Comparison of ENCODE assay signal across 9 mouse cellular contexts in genomic region chr19:40637091-40637490, GRCm38 (mm10). TPM values are rescaled to one million over a fixed set of nuclear protein-coding genes. Genes with fewer than 3 reads are reported as not detected.
DNase-seq lines count a peak whose midpoint lies in the region; ATAC-seq and TF ChIP-seq lines count a peak whose summit lies in the region.
"Had no signal": no experiment of that assay in that cellular context is flagged by ENCODE, and none has a peak within 500 bp of the region (broad histone marks: within the 10 kb centered on the region; RNA-seq: fewer than 3 reads in every experiment).

No protein-coding gene starts in this region.

- WGBS in kidney, embryonic 14.5 days, result 53% methylated on average over 4 of the region's 4 CpGs
- WGBS in heart, embryonic 14.5 days, result 28% methylated on average over 4 of the region's 4 CpGs
- 47% methylated on average over 4 of the region's 4 CpGs for WGBS in liver, adult 2 months
- WGBS in stomach, embryonic 15.5 days, result 40% methylated on average over 4 of the region's 4 CpGs

- H3K4me2 ChIP-seq in kidney, embryonic 14.5 days (replicated peaks; ENCODE audit: low read depth, low read length), result no peak overlapping the region
- no peak overlapping the region for H3K4me2 ChIP-seq in heart, embryonic 14.5 days (ENCODE audit: low read length)
- H3K4me2 ChIP-seq in stomach, embryonic 15.5 days, result no peak overlapping the region

- no peak for ATAC-seq in kidney, embryonic 14.5 days (ENCODE audit: low FRiP score, low TSS enrichment)
- ATAC-seq in heart, embryonic 14.5 days (ENCODE audit: insufficient number of reproducible peaks, insufficient read depth, low FRiP score, low read depth), result peak; percentile 66; the same call in 1 of the 2 replicates
- ATAC-seq in stomach, embryonic 15.5 days (ENCODE audit: insufficient read depth, low FRiP score, low read depth), result no peak

- no peak overlapping the region for H3K9ac ChIP-seq in kidney, embryonic 14.5 days (ENCODE audit: low read depth, low read length)
- no peak overlapping the region for H3K9ac ChIP-seq in heart, embryonic 14.5 days (ENCODE audit: low read length)
- no peak overlapping the region for H3K9ac ChIP-seq in liver, adult 2 months (ENCODE audit: low read depth, low read length)
- H3K9ac ChIP-seq in stomach, embryonic 15.5 days, result no peak overlapping the region

- no peaks in the 10 kb centered on the region for H3K36me3 ChIP-seq in kidney, embryonic 14.5 days (ENCODE audit: control insufficient read depth, insufficient read depth, low read length)
- H3K36me3 ChIP-seq in heart, embryonic 14.5 days (ENCODE audit: control insufficient read depth, insufficient read depth, low read length), result no peaks in the 10 kb centered on the region
- H3K36me3 ChIP-seq in liver, adult 2 months (ENCODE audit: control insufficient read depth, insufficient read depth, low read length), result no peaks in the 10 kb centered on the region
- no peaks in the 10 kb centered on the region for H3K36me3 ChIP-seq in stomach, embryonic 15.5 days

- H3K27me3 ChIP-seq in kidney, embryonic 14.5 days (ENCODE audit: control insufficient read depth, insufficient read depth, low read length), result no peaks in the 10 kb centered on the region
- H3K27me3 ChIP-seq in heart, embryonic 14.5 days (ENCODE audit: control insufficient read depth, insufficient read depth, low read length), result no peaks in the 10 kb centered on the region
- H3K27me3 ChIP-seq in liver, adult 2 months (ENCODE audit: control insufficient read depth, insufficient read depth, low read length), result no peaks in the 10 kb centered on the region
- no peaks in the 10 kb centered on the region for H3K27me3 ChIP-seq in stomach, embryonic 15.5 days (replicated peaks)

- no peak for TF ChIP-seq CTCF in liver, adult 2 months (IDR thresholded peaks at IDR 0.05; ENCODE audit: low read depth, low read length)

- no peak for TF ChIP-seq POLR2A in liver, adult 2 months (IDR thresholded peaks at IDR 0.05; ENCODE audit: extremely low read depth, insufficient read depth, low read length)

- H3K4me1 ChIP-seq in kidney, embryonic 14.5 days (ENCODE audit: control insufficient read depth, insufficient read depth, low read length), result no peaks in the 10 kb centered on the region
- H3K4me1 ChIP-seq in heart, embryonic 14.5 days (ENCODE audit: control insufficient read depth in 2 of 2, insufficient read depth in 2 of 2, low read length in 2 of 2), result no peaks in the 10 kb centered on the region
- no peaks in the 10 kb centered on the region for H3K4me1 ChIP-seq in liver, adult 2 months (ENCODE audit: control insufficient read depth, insufficient read depth, low read length)
- H3K4me1 ChIP-seq in stomach, embryonic 15.5 days, result no peaks in the 10 kb centered on the region

- H3K9me3 ChIP-seq in kidney, embryonic 14.5 days (ENCODE audit: control insufficient read depth, low read length), result 0 out of 2 replicates have a peak, but pooled peaks cover 2% of the 10 kb centered on the region
- H3K9me3 ChIP-seq in heart, embryonic 14.5 days (ENCODE audit: control insufficient read depth, low read length), result no peaks in the 10 kb centered on the region
- no peaks in the 10 kb centered on the region for H3K9me3 ChIP-seq in stomach, embryonic 15.5 days

- H3K27ac ChIP-seq in kidney, embryonic 14.5 days (ENCODE audit: low read depth, low read length), result no peak overlapping the region; the same call in 1 of the 2 replicates
- peak overlapping the region in 1 of 2 experiments; percentile 53; a peak in 2 of 4 replicates for H3K27ac ChIP-seq in heart, embryonic 14.5 days (replicated peaks in 1 of 2; ENCODE audit: control insufficient read depth in 1 of 2, insufficient read depth in 1 of 2, low read depth in 2 of 2, low read length in 2 of 2)
- 0 out of 2 replicates have a peak overlapping the region, but pooled peaks have one; percentile 44 for H3K27ac ChIP-seq in liver, adult 2 months (replicated peaks; ENCODE audit: insufficient read depth, low read depth, low read length)
- 0 out of 2 replicates have a peak overlapping the region, but pooled peaks have one; percentile 40 for H3K27ac ChIP-seq in stomach, embryonic 15.5 days

- no peak overlapping the region for H3K4me3 ChIP-seq in kidney, embryonic 14.5 days (ENCODE audit: low read length)
- H3K4me3 ChIP-seq in heart, embryonic 14.5 days (ENCODE audit: control insufficient read depth in 1 of 2, insufficient read depth in 1 of 2, low read depth in 1 of 2, low read length in 2 of 2), result no peak overlapping the region
- H3K4me3 ChIP-seq in liver, adult 2 months (ENCODE audit: insufficient read depth, low read depth, low read length), result no peak overlapping the region
- H3K4me3 ChIP-seq in stomach, embryonic 15.5 days (replicated peaks), result no peak overlapping the region

- intact Hi-C loops in left cerebral cortex, postnatal 4 days (cut with DNase I), result no loop called here

- H3K79me2 ChIP-seq in liver, adult 2 months (ENCODE audit: control insufficient read depth, insufficient read depth, low read length), result no peaks in the 10 kb centered on the region

- peak; percentile 65 for DNase-seq in kidney, adult 11 months
- no peak for DNase-seq in liver, adult 2 months (ENCODE audit: extremely low read depth, low read depth, low spot score)
- no peak for DNase-seq in right cerebral cortex, postnatal 4 days
- no peak for DNase-seq in left cerebral cortex, postnatal 4 days
- no peak for DNase-seq in urinary bladder, adult 2 months (ENCODE audit: low spot score)
- DNase-seq: cerebellum, adult 2 months had no signal

RNA-seq across cellular contexts. Expression of gene Entpd1, which starts 24.9 kb away (rescaled TPM):
- polyA plus RNA-seq in kidney, embryonic 14.5 days (2014; fragmentation: Nextera tagmentation; extraction: Ambion mirVana), result 3.0 and 5.4 TPM in 2 replicates
- 11.6 and 13.4 TPM in 2 replicates for polyA plus RNA-seq in heart, embryonic 14.5 days (2014; fragmentation: Nextera tagmentation; extraction: Ambion mirVana)
- total RNA-seq in liver, adult 2 months (2014; rRNA removed), result 4.6 TPM in 2 replicates
- 1.6 and 1.8 TPM in 2 replicates for polyA plus RNA-seq in liver, adult 2 months (2012; rRNA removed)
- 10.3 and 10.9 TPM in 2 replicates for polyA plus RNA-seq in stomach, embryonic 15.5 days (2015; fragmentation: Nextera tagmentation; extraction: Ambion mirVana)
- 10 to 100 TPM; 11.3 to 12.3 TPM for total RNA-seq in left cerebral cortex, postnatal 4 days (2021)
- polyA plus RNA-seq in urinary bladder, adult 2 months (2012; rRNA removed), result 82.5 and 102 TPM in 2 replicates

RNA-seq across cellular contexts. Expression of gene Tctn3, which starts 25.1 kb away (rescaled TPM):
- 6.9 and 10.0 TPM in 2 replicates for polyA plus RNA-seq in kidney, embryonic 14.5 days (2014; fragmentation: Nextera tagmentation; extraction: Ambion mirVana)
- 10.3 and 10.7 TPM in 2 replicates for polyA plus RNA-seq in heart, embryonic 14.5 days (2014; fragmentation: Nextera tagmentation; extraction: Ambion mirVana)
- 0.37 and 1.1 TPM in 2 replicates for total RNA-seq in liver, adult 2 months (2014; rRNA removed)
- polyA plus RNA-seq in liver, adult 2 months (2012; rRNA removed), result 0.40 and 1.1 TPM in 2 replicates
- 7.7 and 10.5 TPM in 2 replicates for polyA plus RNA-seq in stomach, embryonic 15.5 days (2015; fragmentation: Nextera tagmentation; extraction: Ambion mirVana)
- 10 to 100 TPM; 21.9 to 22.2 TPM for total RNA-seq in left cerebral cortex, postnatal 4 days (2021)
- 10.4 and 10.6 TPM in 2 replicates for polyA plus RNA-seq in urinary bladder, adult 2 months (2012; rRNA removed)

RNA-seq across cellular contexts. Expression of gene Aldh18a1, which starts 48.8 kb away (rescaled TPM):
- polyA plus RNA-seq in kidney, embryonic 14.5 days (2014; fragmentation: Nextera tagmentation; extraction: Ambion mirVana), result 29.3 and 51.6 TPM in 2 replicates
- 38.3 and 41.2 TPM in 2 replicates for polyA plus RNA-seq in heart, embryonic 14.5 days (2014; fragmentation: Nextera tagmentation; extraction: Ambion mirVana)
- total RNA-seq in liver, adult 2 months (2014; rRNA removed), result 1.2 and 2.5 TPM in 2 replicates
- 0.27 and 1.1 TPM in 2 replicates for polyA plus RNA-seq in liver, adult 2 months (2012; rRNA removed)
- polyA plus RNA-seq in stomach, embryonic 15.5 days (2015; fragmentation: Nextera tagmentation; extraction: Ambion mirVana), result 99.9 and 120 TPM in 2 replicates
- total RNA-seq in left cerebral cortex, postnatal 4 days (2021), result 10 to 100 TPM; 39.7 to 42.1 TPM
- 103 and 115 TPM in 2 replicates for polyA plus RNA-seq in urinary bladder, adult 2 months (2012; rRNA removed)

Comparison
In these comparisons a context has a peak if more than half of its experiments do, and no peak if none do; other contexts are left out.
1. RNA of gene Aldh18a1, which starts 48.8 kb away (polyA plus RNA-seq): 103 to 115 TPM in urinary bladder, adult 2 months, 99.9 to 120 TPM in stomach, embryonic 15.5 days, 29.3 to 51.6 TPM in kidney, embryonic 14.5 days and 38.3 to 41.2 TPM in heart, embryonic 14.5 days; 0.27 to 1.1 TPM in liver, adult 2 months; every median in the first group is over 10 times any median in the second.